Mouse (Mus musculus): ENCODE measurements around the gene Abhd11. TPM values are rescaled to one million over a fixed set of nuclear protein-coding genes. Genes with fewer than 3 reads are reported as not detected.

The Abhd11 gene
- polyA plus RNA-seq, 1 experiment = 26.8 TPM

DNA sequence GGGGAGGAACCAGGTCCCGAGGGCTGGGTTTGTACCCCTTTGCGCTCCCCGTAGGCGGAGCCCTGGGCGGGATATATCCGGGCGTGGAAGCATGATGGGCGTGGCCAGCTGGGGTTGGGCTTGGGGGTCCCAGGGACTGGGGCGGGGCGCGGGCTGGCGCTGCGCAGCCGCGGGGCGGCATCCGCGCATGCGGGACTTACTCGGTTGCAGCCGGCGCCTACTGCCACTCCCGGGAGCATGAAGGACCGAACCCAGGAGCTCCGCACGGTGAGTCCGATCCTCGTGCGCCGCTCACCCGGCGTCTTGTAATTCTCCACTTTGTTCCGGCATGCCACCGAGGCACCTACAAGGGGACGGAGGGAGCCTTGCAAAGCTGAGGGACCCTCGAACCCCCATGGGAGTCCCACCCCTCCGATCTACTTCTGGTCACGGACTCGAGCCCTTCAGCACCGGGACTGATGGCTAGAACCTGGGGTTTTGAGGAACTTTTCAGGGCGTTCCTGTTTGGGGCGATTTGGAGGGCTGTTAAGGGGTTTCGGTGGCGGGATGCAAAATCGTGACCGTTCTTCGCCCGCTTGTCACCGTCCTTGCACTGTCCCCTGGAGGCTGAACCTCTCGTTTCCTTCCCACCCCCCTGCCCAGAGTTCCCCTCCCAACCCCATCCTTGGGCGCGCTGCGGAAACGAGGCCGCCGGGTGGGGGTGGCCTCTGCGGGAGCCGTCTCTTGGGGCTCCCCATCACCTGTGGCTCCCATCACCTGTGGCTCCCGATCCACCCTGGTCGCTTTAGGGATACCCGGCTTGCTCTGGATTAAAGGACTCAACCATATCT is 14.6 kb downstream of the Abhd11 start, which contains the start of gene Stx1a:
Gene Stx1a, plus strand, starts transcription at position 139 of the 830 bp plus-strand sequence.
- peak within 1 kb of the TSS; percentile 65 for H3K4me3 ChIP-seq (ENCODE audit: insufficient read depth, poor library complexity, severe bottlenecking)
- no peak for TF ChIP-seq MYOD1 (IDR thresholded peaks at IDR 0.05; ENCODE audit: control insufficient read depth, insufficient read length, low read depth)
- TF ChIP-seq MAX (IDR thresholded peaks at IDR 0.05) = no peak
- no peak for TF ChIP-seq FOSL1 (IDR thresholded peaks at IDR 0.05; ENCODE audit: insufficient read depth, low read length, poor library complexity, severe bottlenecking)
- no peak for TF ChIP-seq USF1 (IDR thresholded peaks at IDR 0.05; ENCODE audit: low read depth)
- TF ChIP-seq CEBPB (IDR thresholded peaks at IDR 0.05; ENCODE audit: low read depth) = no peak
- TF ChIP-seq MYOG (IDR thresholded peaks at IDR 0.05; ENCODE audit: control insufficient read depth, extremely low read depth, insufficient read length) = no peak
- TF ChIP-seq CTCF (IDR thresholded peaks at IDR 0.05; ENCODE audit: control insufficient read depth, insufficient read depth, insufficient read length) = no peak

DNA sequence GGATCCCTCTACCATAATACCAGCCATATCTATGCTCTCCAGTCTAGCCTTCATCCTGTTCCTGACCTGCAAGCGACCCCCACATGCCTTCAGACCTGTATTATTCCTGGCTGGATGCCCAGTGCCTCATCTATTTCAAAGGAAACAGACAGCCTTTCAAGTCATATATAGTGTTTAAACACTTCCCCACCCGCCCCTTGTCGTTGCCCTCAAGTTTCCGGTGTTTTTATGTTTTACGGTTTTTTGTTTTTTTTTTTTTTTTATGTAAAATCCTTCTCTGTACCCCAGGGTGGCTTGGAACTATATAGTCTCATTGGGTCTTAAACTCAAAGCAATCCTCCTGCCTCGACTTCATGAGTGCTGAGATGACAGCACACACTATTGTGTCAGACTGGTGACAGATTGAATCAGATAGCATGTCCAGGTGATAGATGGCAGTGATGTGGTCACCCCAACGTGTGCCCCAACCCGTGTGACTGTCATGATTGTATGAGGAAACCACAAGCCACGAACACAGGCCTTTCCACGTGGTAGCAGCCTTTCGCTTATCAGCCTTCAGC is 15.8 kb downstream of the Abhd11 start:
- Histone ChIP-seq H3K27me3 (ENCODE audit: control insufficient read depth, insufficient read depth, insufficient read length) (no peaks in the 10 kb centered on the region), H3K79me3 (ENCODE audit: low read depth) (peaks cover 4% of the 10 kb centered on the region), H3K79me2 (ENCODE audit: control insufficient read depth, insufficient read depth) (peaks cover 31% of the 10 kb centered on the region), H3ac (ENCODE audit: control insufficient read depth, insufficient read length, low read depth) (no peak overlapping the region), H3K4me3 (ENCODE audit: insufficient read depth, poor library complexity, severe bottlenecking) (no peak overlapping the region), H3K36me3 (ENCODE audit: control insufficient read depth, insufficient read depth) (no peaks in the 10 kb centered on the region)
- TF ChIP-seq CEBPB (IDR thresholded peaks at IDR 0.05; ENCODE audit: low read depth) = no peak
- no peak for TF ChIP-seq USF1 (IDR thresholded peaks at IDR 0.05; ENCODE audit: low read depth)

More for the DNA sequence above, 14.6 kb downstream of the Abhd11 start, which contains the start of gene Stx1a:
- no peaks in the 10 kb centered on the region for H3K36me3 ChIP-seq (ENCODE audit: control insufficient read depth, insufficient read depth)
- H3K27me3 ChIP-seq (ENCODE audit: control insufficient read depth, insufficient read depth, insufficient read length) = no peaks in the 10 kb centered on the region
- H3K79me3 ChIP-seq (ENCODE audit: low read depth) = peaks cover 4% of the 10 kb centered on the region
- H3ac ChIP-seq (ENCODE audit: control insufficient read depth, insufficient read length, low read depth) = peak within 1 kb of the TSS; percentile 77
- peaks cover 24% of the 10 kb centered on the region for H3K79me2 ChIP-seq (ENCODE audit: control insufficient read depth, insufficient read depth)

DNA sequence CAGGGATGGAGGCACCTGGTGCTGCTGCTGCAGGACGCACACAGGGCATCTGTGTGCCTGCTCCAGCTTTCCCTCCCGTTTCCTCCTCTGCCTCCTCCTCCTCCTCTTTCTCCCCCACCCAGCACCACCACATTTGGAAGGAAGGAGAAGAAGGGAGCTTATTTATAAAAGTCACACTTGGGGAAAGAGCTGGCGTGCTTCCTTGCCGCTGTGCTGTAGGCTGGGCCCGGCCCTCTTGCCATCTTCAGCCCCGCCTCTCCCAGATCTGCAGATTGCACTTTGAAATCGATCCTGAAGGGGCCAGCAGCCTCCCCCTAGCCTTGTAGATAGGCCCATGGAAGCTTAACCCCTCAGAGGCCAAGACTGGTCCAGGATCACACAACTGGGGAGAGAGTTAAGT is 16.9 kb downstream of the Abhd11 start:
- TF ChIP-seq USF1 (IDR thresholded peaks at IDR 0.05; ENCODE audit: low read depth) (no peak), CEBPB (IDR thresholded peaks at IDR 0.05; ENCODE audit: low read depth) (no peak), MYOD1 (IDR thresholded peaks at IDR 0.05; ENCODE audit: control insufficient read depth, insufficient read length, low read depth) (no peak), FOSL1 (IDR thresholded peaks at IDR 0.05; ENCODE audit: insufficient read depth, low read length, poor library complexity, severe bottlenecking) (no peak), MYOG (IDR thresholded peaks at IDR 0.05; ENCODE audit: control insufficient read depth, extremely low read depth, insufficient read length) (no peak), MAX (IDR thresholded peaks at IDR 0.05) (no peak), CTCF (IDR thresholded peaks at IDR 0.05; ENCODE audit: control insufficient read depth, insufficient read depth, insufficient read length) (no peak)
- H3K79me3 ChIP-seq (ENCODE audit: low read depth) = peaks cover 4% of the 10 kb centered on the region
- no peak overlapping the region for H3ac ChIP-seq (ENCODE audit: control insufficient read depth, insufficient read length, low read depth)
- no peak overlapping the region for H3K4me3 ChIP-seq (ENCODE audit: insufficient read depth, poor library complexity, severe bottlenecking)
- peaks cover 41% of the 10 kb centered on the region for H3K79me2 ChIP-seq (ENCODE audit: control insufficient read depth, insufficient read depth)
- no peaks in the 10 kb centered on the region for H3K27me3 ChIP-seq (ENCODE audit: control insufficient read depth, insufficient read depth, insufficient read length)
- H3K36me3 ChIP-seq (ENCODE audit: control insufficient read depth, insufficient read depth) = no peaks in the 10 kb centered on the region

GRCm38 (mm10) chr5:135029007-135029854 is 20.3 kb downstream of the Abhd11 start:
- no peak overlapping the region for H3K4me3 ChIP-seq (ENCODE audit: insufficient read depth, poor library complexity, severe bottlenecking)
- no peak overlapping the region for H3ac ChIP-seq (ENCODE audit: control insufficient read depth, insufficient read length, low read depth)
- no peaks in the 10 kb centered on the region for H3K27me3 ChIP-seq (ENCODE audit: control insufficient read depth, insufficient read depth, insufficient read length)
- H3K79me3 ChIP-seq (ENCODE audit: low read depth) = peaks cover 16% of the 10 kb centered on the region
- H3K36me3 ChIP-seq (ENCODE audit: control insufficient read depth, insufficient read depth) = no peaks in the 10 kb centered on the region
- TF ChIP-seq CTCF (IDR thresholded peaks at IDR 0.05; ENCODE audit: control insufficient read depth, insufficient read depth, insufficient read length) (no peak), USF1 (IDR thresholded peaks at IDR 0.05; ENCODE audit: low read depth) (no peak), CEBPB (IDR thresholded peaks at IDR 0.05; ENCODE audit: low read depth) (no peak), FOSL1 (IDR thresholded peaks at IDR 0.05; ENCODE audit: insufficient read depth, low read length, poor library complexity, severe bottlenecking) (no peak), MYOD1 (IDR thresholded peaks at IDR 0.05; ENCODE audit: control insufficient read depth, insufficient read length, low read depth) (no peak), MYOG (IDR thresholded peaks at IDR 0.05; ENCODE audit: control insufficient read depth, extremely low read depth, insufficient read length) (no peak), MAX (IDR thresholded peaks at IDR 0.05) (no peak)
- H3K79me2 ChIP-seq (ENCODE audit: control insufficient read depth, insufficient read depth) = peaks cover 42% of the 10 kb centered on the region

DNA sequence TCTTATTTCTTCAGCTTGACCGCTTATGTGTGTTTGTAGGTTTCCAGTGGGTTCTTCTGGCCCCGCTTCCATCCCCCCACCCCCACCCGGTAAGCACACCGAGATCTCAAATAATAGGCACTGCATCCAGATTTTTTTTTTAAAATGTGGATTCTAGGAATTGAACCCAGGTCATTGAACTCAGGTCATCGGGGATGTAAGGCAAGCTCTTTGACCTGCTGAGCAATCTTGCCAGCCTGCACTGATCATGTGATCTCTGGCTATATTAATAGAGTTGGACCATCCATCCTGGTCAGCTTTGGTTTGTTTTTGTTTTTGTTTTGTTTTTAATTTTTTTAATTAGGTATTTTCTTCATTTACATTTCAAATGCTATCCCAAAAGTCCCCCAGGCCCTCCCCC is 23.6 kb downstream of the Abhd11 start:
- TF ChIP-seq MYOD1 (IDR thresholded peaks at IDR 0.05; ENCODE audit: control insufficient read depth, insufficient read length, low read depth) = no peak
- Histone ChIP-seq H3ac (ENCODE audit: control insufficient read depth, insufficient read length, low read depth) (no peak overlapping the region), H3K79me3 (ENCODE audit: low read depth) (peaks cover 15% of the 10 kb centered on the region), H3K27me3 (ENCODE audit: control insufficient read depth, insufficient read depth, insufficient read length) (no peaks in the 10 kb centered on the region), H3K36me3 (ENCODE audit: control insufficient read depth, insufficient read depth) (no peaks in the 10 kb centered on the region), H3K4me3 (ENCODE audit: insufficient read depth, poor library complexity, severe bottlenecking) (no peak overlapping the region), H3K79me2 (ENCODE audit: control insufficient read depth, insufficient read depth) (peaks cover 24% of the 10 kb centered on the region)
